Mouse (Mus musculus): ENCODE measurements around the gene Gm3646. TPM values are rescaled to one million over a fixed set of nuclear protein-coding genes. Genes with fewer than 3 reads are reported as not detected.

Gm3646 gene
- total and polyA plus RNA-seq, 2 experiments from 2014 or later = not detected

- peak overlapping the region; percentile 79 for H3K27ac ChIP-seq
These were observed 32.6 kb downstream of the Gm3646 start for GRCm38 (mm10) chr1:39772401-39773095.

DNA sequence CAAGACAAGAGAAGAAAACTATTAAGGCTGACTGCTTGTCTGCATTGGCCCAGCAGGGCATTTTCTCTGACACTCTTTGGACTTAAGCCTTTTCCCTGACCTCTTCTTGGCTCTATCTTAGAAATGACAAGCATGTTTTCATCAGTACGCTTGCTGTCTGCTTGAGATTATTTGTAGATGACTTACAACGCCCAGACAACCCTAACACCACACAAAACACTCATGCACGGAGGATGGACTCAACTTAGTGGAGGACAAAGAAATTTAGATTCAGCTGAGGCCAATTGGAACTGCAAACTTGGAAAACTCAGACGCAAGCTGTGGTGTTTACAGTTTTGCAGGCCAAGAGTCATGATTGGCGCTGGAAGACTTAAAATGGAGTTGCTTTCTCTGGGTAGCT lies 34.7 kb downstream of the Gm3646 start:
- Histone ChIP-seq H3K4me1 (ENCODE audit: insufficient read depth, low read length) (peaks cover 8% of the 10 kb centered on the region), H3K9me3 (ENCODE audit: low read length) (no peaks in the 10 kb centered on the region), H3K9ac (replicated peaks; ENCODE audit: low read length) (no peak overlapping the region), H3K4me3 (ENCODE audit: low read length) (no peak overlapping the region), H3K27me3 (ENCODE audit: insufficient read depth, low read length) (no peaks in the 10 kb centered on the region), H3K27ac (peak overlapping the region; percentile 48; the same call in 1 of the 2 replicates), H3K4me2 (ENCODE audit: low read depth, low read length) (no peak overlapping the region), H3K36me3 (ENCODE audit: insufficient read depth, low read length) (no peaks in the 10 kb centered on the region)
- peak; percentile 4; the same call in 1 of the 2 replicates for TF ChIP-seq CTCF (IDR thresholded peaks at IDR 0.05; ENCODE audit: low read depth)
- 42% methylated on average over 5 of the region's 5 CpGs for WGBS
- ATAC-seq (peak; percentile 39), DNase-seq (ENCODE audit: low spot score) (peak; percentile 56)

More at GRCm38 (mm10) chr1:39772401-39773095, 32.6 kb downstream of the Gm3646 start:
- Histone ChIP-seq H3K4me2 (ENCODE audit: low read depth, low read length) (no peak overlapping the region), H3K4me3 (ENCODE audit: low read length) (no peak overlapping the region), H3K4me1 (ENCODE audit: insufficient read depth, low read length) (peaks cover 8% of the 10 kb centered on the region), H3K9ac (replicated peaks; ENCODE audit: low read length) (no peak overlapping the region), H3K9me3 (ENCODE audit: low read length) (no peaks in the 10 kb centered on the region), H3K27me3 (ENCODE audit: insufficient read depth, low read length) (no peaks in the 10 kb centered on the region), H3K36me3 (ENCODE audit: insufficient read depth, low read length) (no peaks in the 10 kb centered on the region)
- no peak for TF ChIP-seq CTCF (IDR thresholded peaks at IDR 0.05; ENCODE audit: low read depth)
- DNase-seq (ENCODE audit: low spot score) = peak; percentile 61
- peak; percentile 76 for ATAC-seq
- 22% methylated on average over 3 of the region's 3 CpGs for WGBS

DNA sequence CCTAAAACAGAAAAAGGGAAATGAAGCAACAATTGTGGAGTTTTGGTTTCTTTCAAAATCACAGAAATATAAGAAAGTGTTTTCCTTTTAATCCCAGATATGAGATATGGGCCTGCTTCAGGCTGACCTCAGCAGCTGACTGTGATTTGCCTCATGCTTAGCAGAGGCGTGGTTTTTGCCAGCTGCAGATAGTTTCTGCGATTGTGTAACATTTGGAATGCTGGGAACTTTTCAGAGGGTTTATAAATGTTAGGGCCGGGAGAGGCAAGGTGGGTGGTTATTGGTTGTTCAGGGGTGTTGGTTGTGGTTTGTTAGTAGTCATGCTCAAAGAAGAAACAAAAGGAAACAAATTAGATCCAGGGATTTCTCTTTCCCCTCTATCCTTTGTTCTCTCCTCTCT lies 37.1 kb downstream of the Gm3646 start:
- H3K9me3 ChIP-seq (ENCODE audit: low read length) = no peaks in the 10 kb centered on the region
- DNase-seq (ENCODE audit: low spot score) (no peak), ATAC-seq (no peak)
- H3K4me2 ChIP-seq (ENCODE audit: low read depth, low read length) = no peak overlapping the region
- no peak overlapping the region for H3K4me3 ChIP-seq (ENCODE audit: low read length)
- no peaks in the 10 kb centered on the region for H3K27me3 ChIP-seq (ENCODE audit: insufficient read depth, low read length)
- TF ChIP-seq CTCF (IDR thresholded peaks at IDR 0.05; ENCODE audit: low read depth) = no peak
- no peaks in the 10 kb centered on the region for H3K4me1 ChIP-seq (ENCODE audit: insufficient read depth, low read length)
- H3K9ac ChIP-seq (replicated peaks; ENCODE audit: low read length) = no peak overlapping the region
- 89% methylated on average over 3 of the region's 3 CpGs for WGBS
- H3K27ac ChIP-seq = no peak overlapping the region
- H3K36me3 ChIP-seq (ENCODE audit: insufficient read depth, low read length) = no peaks in the 10 kb centered on the region

DNA sequence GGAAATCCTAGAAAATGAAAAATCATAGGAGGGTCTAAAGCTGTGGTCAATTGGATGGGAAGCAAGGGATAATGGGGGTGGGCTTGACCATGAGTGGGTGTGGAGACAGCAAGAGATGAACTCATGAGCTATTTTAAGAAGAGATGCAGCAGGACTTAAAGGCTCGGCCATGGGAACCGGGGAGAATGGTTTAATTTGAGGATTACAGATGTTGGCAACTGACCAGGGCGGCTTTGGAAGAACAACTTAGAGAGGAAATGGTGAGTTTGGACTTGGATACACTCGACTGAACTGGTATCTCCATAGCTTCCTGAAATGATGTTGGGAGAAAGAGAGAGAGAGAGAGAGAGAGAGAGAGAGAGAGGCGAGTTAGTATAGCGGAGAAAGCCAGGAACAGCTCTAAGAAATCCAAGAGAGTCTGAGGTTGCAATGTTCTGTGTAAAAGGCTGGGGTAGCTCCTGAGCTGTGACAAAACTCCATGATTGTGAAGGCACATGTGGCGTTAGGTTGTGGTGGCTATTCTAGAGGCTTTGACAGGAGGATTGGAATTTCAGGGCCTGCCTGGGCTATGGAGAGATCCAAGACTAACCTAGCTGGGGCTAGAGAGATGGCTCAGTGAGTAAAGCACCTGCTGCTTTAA lies 39.2 kb downstream of the Gm3646 start:
- H3K27me3 ChIP-seq (ENCODE audit: insufficient read depth, low read length) = no peaks in the 10 kb centered on the region
- no peak for DNase-seq (ENCODE audit: low spot score)
- no peaks in the 10 kb centered on the region for H3K4me1 ChIP-seq (ENCODE audit: insufficient read depth, low read length)
- WGBS = 79% methylated on average over 7 of the region's 7 CpGs
- no peaks in the 10 kb centered on the region for H3K9me3 ChIP-seq (ENCODE audit: low read length)
- no peak for ATAC-seq
- H3K4me3 ChIP-seq (ENCODE audit: low read length) = no peak overlapping the region
- H3K4me2 ChIP-seq (ENCODE audit: low read depth, low read length) = no peak overlapping the region
- no peak overlapping the region for H3K27ac ChIP-seq
- no peak overlapping the region for H3K9ac ChIP-seq (replicated peaks; ENCODE audit: low read length)
- H3K36me3 ChIP-seq (ENCODE audit: insufficient read depth, low read length) = no peaks in the 10 kb centered on the region
- peak; percentile 6; the same call in 1 of the 2 replicates for TF ChIP-seq CTCF (IDR thresholded peaks at IDR 0.05; ENCODE audit: low read depth)

- peak; percentile 64 for ATAC-seq
- H3K36me3 ChIP-seq (ENCODE audit: insufficient read depth, low read length) = no peaks in the 10 kb centered on the region
- H3K27ac ChIP-seq = peak overlapping the region; percentile 57
- H3K4me1 ChIP-seq (ENCODE audit: insufficient read depth, low read length) = no peaks in the 10 kb centered on the region
- WGBS = 2% methylated on average over 10 of the region's 10 CpGs
- no peak for TF ChIP-seq CTCF (IDR thresholded peaks at IDR 0.05; ENCODE audit: low read depth)
- H3K9me3 ChIP-seq (ENCODE audit: low read length) = no peaks in the 10 kb centered on the region
- H3K4me3 ChIP-seq (ENCODE audit: low read length) = no peak overlapping the region
- peak; percentile 92 for DNase-seq (ENCODE audit: low spot score)
- H3K9ac ChIP-seq (replicated peaks; ENCODE audit: low read length) = no peak overlapping the region
- peak overlapping the region; percentile 24 for H3K4me2 ChIP-seq (ENCODE audit: low read depth, low read length)
- no peaks in the 10 kb centered on the region for H3K27me3 ChIP-seq (ENCODE audit: insufficient read depth, low read length)
These were observed 43.1 kb downstream of the Gm3646 start for GRCm38 (mm10) chr1:39762025-39762370.

- Histone ChIP-seq H3K4me3 (ENCODE audit: low read length) (no peak overlapping the region), H3K27me3 (ENCODE audit: insufficient read depth, low read length) (no peaks in the 10 kb centered on the region), H3K9me3 (ENCODE audit: low read length) (no peaks in the 10 kb centered on the region), H3K4me2 (ENCODE audit: low read depth, low read length) (peak overlapping the region; percentile 24), H3K27ac (peak overlapping the region; percentile 57), H3K36me3 (ENCODE audit: insufficient read depth, low read length) (no peaks in the 10 kb centered on the region), H3K9ac (replicated peaks; ENCODE audit: low read length) (no peak overlapping the region), H3K4me1 (ENCODE audit: insufficient read depth, low read length) (no peaks in the 10 kb centered on the region)
- peak; percentile 74 for TF ChIP-seq CTCF (IDR thresholded peaks at IDR 0.05; ENCODE audit: low read depth)
- DNase-seq (ENCODE audit: low spot score) (peak; percentile 87), ATAC-seq (peak; percentile 77)
- 4% methylated on average over 22 of the region's 22 CpGs for WGBS
These were observed 43.7 kb downstream of the Gm3646 start for GRCm38 (mm10) chr1:39761211-39762024.
